Mouse (Mus musculus) intestine, postnatal 0 days (tissue): ENCODE results near the gene Mapt. TPM values are rescaled to one million over a fixed set of nuclear protein-coding genes. Genes with fewer than 3 reads are reported as not detected.
"Not testable (repeated sequence)": the region's sequence is repeated elsewhere in the genome, so short reads cannot be mapped to it uniquely, and the experiment has no call there.

Experiments used
- ATAC-seq: fragments of 200-750 bp; cut with Nextera tagmentation; 2 replicates; pipeline ENCODE4 v1.8.0; 2017; ENCODE audit warnings: mild to moderate bottlenecking, moderate TSS enrichment, moderate library complexity
- H3K27ac ChIP-seq: fragments of 300-500 bp; sonication (generic); 2 replicates; pipeline ENCODE4 v1.5.1; 2014; ENCODE audit warnings: mild to moderate bottlenecking, low read depth, low read length, moderate library complexity
- H3K27me3 ChIP-seq: fragments of 300-500 bp; sonication (generic); replicated peaks from 2 replicates; pipeline ENCODE4 v1.6.1; 2014; ENCODE audit warnings: low read length, mixed read lengths; ENCODE audit not compliant: control insufficient read depth, insufficient read depth
- H3K36me3 ChIP-seq: fragments of 300-500 bp; sonication (generic); 2 replicates; pipeline ENCODE4 v1.6.1; 2014; ENCODE audit warnings: mild to moderate bottlenecking, moderate library complexity; ENCODE audit not compliant: control insufficient read depth, insufficient read depth
- H3K4me1 ChIP-seq: fragments of 300-500 bp; sonication (generic); replicated peaks from 2 replicates; pipeline ENCODE4 v1.6.1; 2014; ENCODE audit warnings: antibody characterized with exemption, low read length, mixed read lengths; ENCODE audit not compliant: control insufficient read depth, insufficient read depth
- H3K4me2 ChIP-seq: fragments of 300-500 bp; sonication (generic); replicated peaks from 2 replicates; pipeline ENCODE4 v1.6.1; 2014; ENCODE audit warnings: low read depth, mild to moderate bottlenecking, moderate library complexity
- H3K4me3 ChIP-seq: fragments of 300-500 bp; sonication (generic); 2 replicates; pipeline ENCODE4 v1.5.1; 2014; ENCODE audit warnings: low read depth, low read length
- H3K9ac ChIP-seq: fragments of 300-500 bp; sonication (generic); 2 replicates; pipeline ENCODE4 v1.6.1; 2014; ENCODE audit warnings: mild to moderate bottlenecking, low read depth, low read length
- H3K9me3 ChIP-seq: fragments of 300-500 bp; sonication (generic); 2 replicates; pipeline ENCODE4 v1.6.1; 2016; ENCODE audit warnings: mixed run types; ENCODE audit not compliant: control insufficient read depth
- CTCF ChIP-seq: sonication (generic); IDR thresholded peaks from 2 replicates; pipeline ENCODE4 v1.5.1; 2016; ENCODE audit warnings: low read depth, mild to moderate bottlenecking, control low read depth, antibody characterized with exemption, moderate library complexity
- WGBS: fragments of 180-500 bp; shearing (Covaris S2); extraction: QIAGEN DNeasy Blood & Tissue Kit; methylation state at CpG from one replicate; pipeline ENCODE4 v1.1.7; 2014; 5-methylcytosine and 5-hydroxymethylcytosine counted together
- polyA plus RNA-seq: library from polyadenylated mRNA; unstranded; fragments of >200 nt; fragmentation: Nextera tagmentation; extraction: Ambion mirVana; gene quantifications from 2 replicates; pipeline ENCODE4 v1.2.1, GENCODE M21; 2015

Gene Mapt
- polyA plus RNA-seq, 1 experiment from 2014 or later, result 9.1 TPM

DNA sequence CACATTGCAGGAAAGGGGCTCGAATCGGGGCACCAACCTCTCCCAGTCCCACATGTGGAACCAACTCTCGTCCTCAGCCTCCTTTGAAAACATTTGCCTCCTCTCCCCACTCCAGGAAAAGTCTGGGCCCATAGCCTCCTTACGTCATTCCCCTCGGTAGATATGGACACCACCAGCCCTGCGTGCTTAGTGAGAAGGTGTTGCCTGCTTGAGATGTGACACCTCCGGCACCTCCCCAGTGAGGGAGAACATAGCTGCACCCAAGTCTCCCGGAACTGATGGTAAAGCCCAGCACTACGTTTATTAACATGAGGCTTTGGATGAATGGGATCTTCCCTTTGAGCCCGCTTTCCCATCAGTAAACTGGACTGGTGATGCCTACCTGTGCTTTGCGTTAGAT, 35.8 kb upstream of the Mapt start:
- Histone ChIP-seq H3K4me1 (no peaks in the 10 kb centered on the region), H3K27ac (no peak overlapping the region), H3K36me3 (no peaks in the 10 kb centered on the region), H3K9me3 (no peaks in the 10 kb centered on the region), H3K27me3 (0 out of 2 replicates have a peak, but pooled peaks cover 6% of the 10 kb centered on the region), H3K4me3 (no peak overlapping the region), H3K4me2 (no peak overlapping the region), H3K9ac (no peak overlapping the region)
- no peak for TF ChIP-seq CTCF
- WGBS, result 70% methylated on average over 11 of the region's 11 CpGs
- ATAC-seq, result no peak

DNA sequence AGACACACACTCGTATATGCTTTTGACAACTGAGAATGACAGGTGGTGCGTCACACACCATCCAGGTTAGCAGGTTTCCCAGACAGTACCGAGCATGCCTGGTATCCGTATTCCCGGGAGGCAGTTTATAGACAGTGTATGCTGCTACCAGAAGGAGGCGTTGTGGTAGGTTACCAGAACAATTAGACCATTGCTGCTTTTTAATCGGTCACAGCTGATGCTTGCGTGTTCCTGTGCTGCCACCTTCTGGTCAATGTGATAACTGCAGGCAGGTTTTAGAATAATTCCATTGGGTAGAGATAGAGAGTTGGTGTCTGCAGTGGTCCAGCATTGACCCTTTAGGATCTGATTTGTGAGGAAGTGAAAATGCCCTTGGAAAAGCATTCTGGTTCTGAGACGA, 35.4 kb upstream of the Mapt start:
- Histone ChIP-seq H3K4me2 (no peak overlapping the region), H3K4me1 (no peaks in the 10 kb centered on the region), H3K27ac (no peak overlapping the region), H3K36me3 (no peaks in the 10 kb centered on the region), H3K4me3 (no peak overlapping the region), H3K9me3 (no peaks in the 10 kb centered on the region), H3K9ac (no peak overlapping the region), H3K27me3 (0 out of 2 replicates have a peak, but pooled peaks cover 6% of the 10 kb centered on the region)
- ATAC-seq, result peak; percentile 43; the same call in 1 of the 2 replicates
- WGBS, result 13% methylated on average over 9 of the region's 9 CpGs
- TF ChIP-seq CTCF, result peak; percentile 98

- WGBS, result 3% methylated on average over 10 of the region's 10 CpGs
- Histone ChIP-seq H3K36me3 (no peaks in the 10 kb centered on the region), H3K4me1 (no peaks in the 10 kb centered on the region), H3K9ac (no peak overlapping the region), H3K27ac (no peak overlapping the region), H3K27me3 (0 out of 2 replicates have a peak, but pooled peaks cover 6% of the 10 kb centered on the region), H3K9me3 (0 out of 2 replicates have a peak, but pooled peaks cover 4% of the 10 kb centered on the region), H3K4me3 (no peak overlapping the region), H3K4me2 (no peak overlapping the region)
- ATAC-seq, result no peak
- no peak for TF ChIP-seq CTCF
Observed at GRCm38 (mm10) chr11:104197861-104198260, 33.3 kb upstream of the Mapt start.

DNA sequence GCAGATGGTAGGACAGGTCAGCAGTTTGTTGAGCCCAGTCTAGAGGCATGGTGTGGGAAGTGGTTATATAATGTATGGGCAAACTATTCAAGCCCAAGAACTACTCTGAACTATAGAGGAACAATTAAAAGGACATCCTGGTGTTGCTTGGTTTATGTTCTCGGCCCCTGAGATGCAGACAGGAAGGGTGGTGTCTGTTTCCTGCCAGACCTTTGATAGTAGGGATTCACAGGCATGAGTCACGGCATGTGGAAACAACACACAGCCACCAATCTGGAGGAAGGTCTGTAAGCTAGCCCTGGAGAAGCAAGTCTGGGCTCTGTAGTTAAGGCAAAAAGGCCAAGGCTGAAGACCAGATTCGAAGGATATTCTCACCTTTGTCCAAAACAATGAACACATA, 27.9 kb upstream of the Mapt start:
- H3K4me3 ChIP-seq, result no peak overlapping the region
- 0 out of 2 replicates have a peak, but pooled peaks cover 4% of the 10 kb centered on the region for H3K9me3 ChIP-seq
- no peak for TF ChIP-seq CTCF
- 0 out of 2 replicates have a peak, but pooled peaks cover 2% of the 10 kb centered on the region for H3K27me3 ChIP-seq
- no peaks in the 10 kb centered on the region for H3K4me1 ChIP-seq
- no peaks in the 10 kb centered on the region for H3K36me3 ChIP-seq
- H3K9ac ChIP-seq, result no peak overlapping the region
- 78% methylated on average over 3 of the region's 3 CpGs for WGBS
- no peak overlapping the region for H3K4me2 ChIP-seq
- no peak for ATAC-seq
- no peak overlapping the region for H3K27ac ChIP-seq

DNA sequence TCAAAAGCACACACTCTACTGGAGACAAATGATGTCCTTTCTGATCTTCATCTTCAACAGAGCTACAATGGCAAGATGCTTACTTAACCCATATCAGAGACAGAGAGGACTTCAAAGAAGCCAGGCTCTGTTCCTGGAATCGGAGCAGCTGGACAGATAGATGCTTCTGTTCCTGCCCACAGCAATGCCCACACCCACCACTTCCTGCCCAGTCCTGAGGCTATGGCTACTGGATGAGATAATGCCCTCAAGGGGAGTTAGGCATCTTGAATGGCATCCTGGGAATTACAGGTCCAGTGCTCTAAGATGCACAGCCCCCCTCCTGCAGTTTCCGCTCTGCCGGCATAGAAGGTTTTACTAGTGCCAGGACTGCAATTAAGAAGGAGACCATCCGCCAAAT, 24.6 kb upstream of the Mapt start:
- ATAC-seq, result no peak
- Histone ChIP-seq H3K4me3 (no peak overlapping the region), H3K27ac (no peak overlapping the region), H3K27me3 (no peaks in the 10 kb centered on the region), H3K4me1 (no peaks in the 10 kb centered on the region), H3K36me3 (no peaks in the 10 kb centered on the region), H3K4me2 (no peak overlapping the region), H3K9me3 (0 out of 2 replicates have a peak, but pooled peaks cover 4% of the 10 kb centered on the region), H3K9ac (no peak overlapping the region)
- 81% methylated on average over 4 of the region's 4 CpGs for WGBS
- TF ChIP-seq CTCF, result no peak

DNA sequence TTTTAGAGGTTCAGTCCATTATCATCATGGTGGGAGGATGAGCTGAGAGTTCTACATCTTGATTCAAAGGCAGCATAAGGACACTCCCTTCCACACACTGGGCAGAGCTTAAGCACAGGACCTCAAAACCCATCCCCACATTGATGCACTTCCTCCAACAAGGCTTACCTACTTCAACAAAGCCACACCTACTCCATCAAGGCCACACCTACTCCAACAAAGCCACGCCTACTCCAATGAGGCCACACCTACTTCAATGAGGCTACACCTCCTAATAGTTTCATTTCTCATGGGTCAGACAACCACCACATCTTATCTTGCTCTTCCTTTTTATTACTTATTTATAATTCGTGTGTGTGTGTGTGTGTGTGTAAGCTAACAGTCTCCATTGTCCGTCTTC, 22.1 kb upstream of the Mapt start:
- Histone ChIP-seq H3K4me3 (no peak overlapping the region), H3K36me3 (no peaks in the 10 kb centered on the region), H3K27me3 (no peaks in the 10 kb centered on the region), H3K9ac (no peak overlapping the region), H3K4me1 (no peaks in the 10 kb centered on the region), H3K27ac (no peak overlapping the region), H3K9me3 (no peaks in the 10 kb centered on the region), H3K4me2 (no peak overlapping the region)
- WGBS, result 57% methylated on average over 3 of the region's 3 CpGs
- no peak for TF ChIP-seq CTCF
- ATAC-seq, result no peak

GRCm38 (mm10) chr11:104211251-104211650, 19.9 kb upstream of the Mapt start:
- Histone ChIP-seq H3K4me1 (no peaks in the 10 kb centered on the region), H3K27ac (no peak overlapping the region), H3K27me3 (no peaks in the 10 kb centered on the region), H3K4me3 (no peak overlapping the region), H3K9ac (no peak overlapping the region), H3K36me3 (no peaks in the 10 kb centered on the region), H3K9me3 (no peaks in the 10 kb centered on the region), H3K4me2 (no peak overlapping the region)
- WGBS, result 87% methylated on average over 6 of the region's 6 CpGs
- no peak for ATAC-seq
- TF ChIP-seq CTCF, result no peak

DNA sequence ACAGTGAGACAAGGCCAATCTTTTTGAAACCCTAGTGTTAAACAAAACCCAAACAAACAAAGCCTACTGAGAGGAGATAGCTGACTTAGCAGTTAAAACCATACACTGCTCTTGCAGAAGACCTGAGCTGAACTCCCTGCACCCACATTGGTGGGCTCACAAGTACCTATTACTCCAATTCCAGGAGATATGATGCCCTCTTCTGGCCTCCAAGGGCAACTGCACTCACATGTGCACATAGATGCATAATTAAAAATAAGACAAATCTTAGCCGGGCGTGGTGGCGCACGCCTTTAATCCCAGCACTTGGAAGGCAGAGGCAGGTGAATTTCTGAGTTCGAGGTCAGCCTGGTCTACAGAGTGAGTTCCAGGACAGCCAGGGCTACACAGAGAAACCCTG, 17.1 kb upstream of the Mapt start:
- not testable (repeated sequence) for H3K4me3 ChIP-seq, H3K4me1 ChIP-seq, ATAC-seq, H3K9me3 ChIP-seq, H3K27ac ChIP-seq, H3K4me2 ChIP-seq, H3K9ac ChIP-seq, H3K27me3 ChIP-seq, H3K36me3 ChIP-seq
- WGBS, result 96% methylated on average over 5 of the region's 5 CpGs
